ENCODE assay signal across 10 mouse cellular contexts in the genomic region with DNA sequence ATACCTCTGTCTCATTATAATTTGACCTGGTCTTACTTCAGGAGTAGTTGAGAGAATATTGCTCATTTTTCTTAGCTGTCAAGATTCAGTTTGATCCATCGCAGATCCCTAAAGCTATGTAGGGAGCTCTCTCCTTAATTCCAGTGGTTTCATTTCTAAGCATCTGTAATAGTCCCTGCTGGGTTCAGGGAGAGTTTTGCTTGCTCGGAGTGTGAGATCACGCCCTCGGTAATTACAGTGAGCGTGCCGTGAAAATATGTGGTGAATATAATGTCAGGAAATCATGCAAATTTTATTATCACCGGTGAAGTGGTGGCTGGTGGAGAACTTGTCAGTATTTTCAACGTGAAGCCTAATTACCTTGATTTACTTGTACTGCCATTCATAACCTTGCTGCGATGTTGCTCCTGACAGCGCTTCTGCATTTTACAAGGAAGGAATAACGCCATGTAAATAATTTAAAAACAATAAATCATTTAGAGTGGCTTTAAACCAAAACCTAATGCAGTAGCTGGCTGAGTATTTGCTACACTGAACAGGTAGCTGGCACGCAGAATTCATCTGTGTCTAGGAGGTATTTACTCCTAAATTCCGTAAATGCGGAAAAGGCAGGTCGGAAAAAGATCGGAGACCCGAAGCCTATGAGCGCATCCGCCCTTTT. TPM values are rescaled to one million over a fixed set of nuclear protein-coding genes. Genes with fewer than 3 reads are reported as not detected.
DNase-seq lines count a peak whose midpoint lies in the region; ATAC-seq lines count a peak whose summit lies in the region.
"Had no signal": no experiment of that assay in that cellular context is flagged by ENCODE, and none has a peak within 500 bp of the region (broad histone marks: within the 10 kb centered on the region; RNA-seq: fewer than 3 reads in every experiment).

No protein-coding gene starts in this region.

- H3K36me3 ChIP-seq in kidney, embryonic 16.5 days (ENCODE audit: insufficient read depth, low read length) = no peaks in the 10 kb centered on the region
- H3K36me3 ChIP-seq in embryonic facial prominence, embryonic 15.5 days = no peaks in the 10 kb centered on the region
- no peaks in the 10 kb centered on the region for H3K36me3 ChIP-seq in hindbrain, embryonic 15.5 days
- no peaks in the 10 kb centered on the region for H3K36me3 ChIP-seq in midbrain, embryonic 16.5 days (ENCODE audit: control insufficient read depth, insufficient read depth, low read length)

- no peak for ATAC-seq in kidney, embryonic 16.5 days (ENCODE audit: low FRiP score, low TSS enrichment)
- ATAC-seq in embryonic facial prominence, embryonic 15.5 days (ENCODE audit: insufficient number of reproducible peaks, low FRiP score, low TSS enrichment, low read depth) = no peak
- ATAC-seq in hindbrain, embryonic 15.5 days (ENCODE audit: low FRiP score, low read depth) = peak; percentile 45; the same call in 1 of the 2 replicates
- ATAC-seq in midbrain, embryonic 16.5 days = peak; percentile 54
- no peak for ATAC-seq in cerebellum, adult (ENCODE audit: insufficient number of reproducible peaks, low FRiP score, low TSS enrichment)

- H3K27me3 ChIP-seq in kidney, embryonic 16.5 days (ENCODE audit: insufficient read depth, low read length) = peaks cover 30% of the 10 kb centered on the region
- peaks cover 34% of the 10 kb centered on the region for H3K27me3 ChIP-seq in embryonic facial prominence, embryonic 15.5 days
- peaks cover 17% of the 10 kb centered on the region for H3K27me3 ChIP-seq in hindbrain, embryonic 15.5 days
- H3K27me3 ChIP-seq in midbrain, embryonic 16.5 days (ENCODE audit: control insufficient read depth, insufficient read depth, low read depth, low read length) = peaks cover 6% of the 10 kb centered on the region

- no peak overlapping the region for H3K27ac ChIP-seq in kidney, embryonic 16.5 days (ENCODE audit: low read length)
- no peak overlapping the region for H3K27ac ChIP-seq in embryonic facial prominence, embryonic 15.5 days (replicated peaks)
- no peak overlapping the region for H3K27ac ChIP-seq in hindbrain, embryonic 15.5 days (replicated peaks)
- no peak overlapping the region for H3K27ac ChIP-seq in midbrain, embryonic 16.5 days (ENCODE audit: low read length)

- H3K4me2 ChIP-seq in kidney, embryonic 16.5 days (replicated peaks; ENCODE audit: low read depth, low read length) = peak overlapping the region; percentile 41
- peak overlapping the region; percentile 35 for H3K4me2 ChIP-seq in embryonic facial prominence, embryonic 15.5 days (replicated peaks)
- H3K4me2 ChIP-seq in hindbrain, embryonic 15.5 days = peak overlapping the region; percentile 50
- H3K4me2 ChIP-seq in midbrain, embryonic 16.5 days (ENCODE audit: low read length) = peak overlapping the region; percentile 47

- no peak overlapping the region for H3K9ac ChIP-seq in kidney, embryonic 16.5 days (replicated peaks; ENCODE audit: low read length)
- no peak overlapping the region for H3K9ac ChIP-seq in embryonic facial prominence, embryonic 15.5 days
- peak overlapping the region; percentile 31; the same call in 1 of the 2 replicates for H3K9ac ChIP-seq in hindbrain, embryonic 15.5 days
- no peak overlapping the region for H3K9ac ChIP-seq in midbrain, embryonic 16.5 days (ENCODE audit: low read depth, low read length)

- peak overlapping the region; percentile 24 for H3K4me3 ChIP-seq in kidney, embryonic 16.5 days (ENCODE audit: low read length)
- peak overlapping the region; percentile 11 for H3K4me3 ChIP-seq in embryonic facial prominence, embryonic 15.5 days (replicated peaks)
- peak overlapping the region; percentile 24 for H3K4me3 ChIP-seq in hindbrain, embryonic 15.5 days
- peak overlapping the region; percentile 20 for H3K4me3 ChIP-seq in midbrain, embryonic 16.5 days (ENCODE audit: low read depth, low read length)

- no peaks in the 10 kb centered on the region for H3K9me3 ChIP-seq in kidney, embryonic 16.5 days (ENCODE audit: low read length)
- H3K9me3 ChIP-seq in embryonic facial prominence, embryonic 15.5 days (replicated peaks) = no peaks in the 10 kb centered on the region
- H3K9me3 ChIP-seq in hindbrain, embryonic 15.5 days = no peaks in the 10 kb centered on the region
- no peaks in the 10 kb centered on the region for H3K9me3 ChIP-seq in midbrain, embryonic 16.5 days (replicated peaks; ENCODE audit: control insufficient read depth, low read length, poor library complexity, severe bottlenecking)

- H3K4me1 ChIP-seq in kidney, embryonic 16.5 days (ENCODE audit: insufficient read depth, low read length) = peaks cover 9% of the 10 kb centered on the region; the same call in 1 of the 2 replicates
- peaks cover 9% of the 10 kb centered on the region; the same call in 1 of the 2 replicates for H3K4me1 ChIP-seq in embryonic facial prominence, embryonic 15.5 days
- peaks cover 13% of the 10 kb centered on the region for H3K4me1 ChIP-seq in hindbrain, embryonic 15.5 days (replicated peaks)
- peaks cover 13% of the 10 kb centered on the region for H3K4me1 ChIP-seq in midbrain, embryonic 16.5 days (ENCODE audit: control insufficient read depth, insufficient read depth, low read length)

- WGBS in kidney, embryonic 16.5 days = 3% methylated on average over 19 of the region's 19 CpGs
- 1% methylated on average over 19 of the region's 19 CpGs for WGBS in embryonic facial prominence, embryonic 15.5 days
- WGBS in hindbrain, embryonic 15.5 days = 1% methylated on average over 19 of the region's 19 CpGs
- WGBS in midbrain, embryonic 16.5 days = 2% methylated on average over 19 of the region's 19 CpGs

- DNase-seq in kidney, adult 8-10 months = no peak
- no peak for DNase-seq in adrenal gland, postnatal 4 days (ENCODE audit: low spot score in 2 of 2)
- DNase-seq in adrenal gland, postnatal 25 days = no peak

RNA-seq across cellular contexts. Expression of a gene that starts 36.6 kb away (rescaled TPM):
- polyA plus RNA-seq in kidney, embryonic 16.5 days (2015; fragmentation: Nextera tagmentation; extraction: Ambion mirVana) = 0.48 and 0.56 TPM in 2 replicates
- 3.2 and 7.5 TPM in 2 replicates for polyA plus RNA-seq in embryonic facial prominence, embryonic 15.5 days (2015; fragmentation: Nextera tagmentation; extraction: Ambion mirVana)
- 1.6 and 2.3 TPM in 2 replicates for polyA plus RNA-seq in hindbrain, embryonic 15.5 days (2015; fragmentation: Nextera tagmentation; extraction: Ambion mirVana)
- 2.6 and 2.9 TPM in 2 replicates for polyA plus RNA-seq in midbrain, embryonic 16.5 days (2015; fragmentation: Nextera tagmentation; extraction: Ambion mirVana)
- total RNA-seq in adrenal gland, postnatal 4 days (2021) = not detected
- total RNA-seq in adrenal gland, postnatal 25 days (2021) = not detected in 2 replicates
- total RNA-seq: ES-E14; liver, adult 2 months had no signal
- polyA plus RNA-seq: liver, adult 2 months had no signal

RNA-seq across cellular contexts. Expression of a gene that starts 38.5 kb away (rescaled TPM):
- polyA plus RNA-seq in kidney, embryonic 16.5 days (2015; fragmentation: Nextera tagmentation; extraction: Ambion mirVana) = 0.12 and 0.55 TPM in 2 replicates
- polyA plus RNA-seq in embryonic facial prominence, embryonic 15.5 days (2015; fragmentation: Nextera tagmentation; extraction: Ambion mirVana) = 1.1 and 1.7 TPM in 2 replicates
- polyA plus RNA-seq in hindbrain, embryonic 15.5 days (2015; fragmentation: Nextera tagmentation; extraction: Ambion mirVana) = 1.1 TPM in 2 replicates
- polyA plus RNA-seq in midbrain, embryonic 16.5 days (2015; fragmentation: Nextera tagmentation; extraction: Ambion mirVana) = 0.85 and 1.4 TPM in 2 replicates
- under 1 TPM; 0.20 TPM for total RNA-seq in adrenal gland, postnatal 4 days (2021)
- not detected in 2 replicates for total RNA-seq in adrenal gland, postnatal 25 days (2021)
- total RNA-seq: liver, adult 2 months had no signal
- polyA plus RNA-seq: liver, adult 2 months had no signal

Comparison
In these comparisons a context has a peak if more than half of its experiments do, and no peak if none do; other contexts are left out.
1. ATAC-seq: peak in hindbrain, embryonic 15.5 days (single experiment) and midbrain, embryonic 16.5 days (single experiment); none in kidney, embryonic 16.5 days (single experiment), embryonic facial prominence, embryonic 15.5 days (single experiment) and cerebellum, adult (single experiment).
2. Peak in every context shown above with its lines, with median percentiles within 50 percentile points of each other: H3K4me2 ChIP-seq and H3K4me3 ChIP-seq.